ENCODE assay signal across 11 mouse cellular contexts in the genomic region with DNA sequence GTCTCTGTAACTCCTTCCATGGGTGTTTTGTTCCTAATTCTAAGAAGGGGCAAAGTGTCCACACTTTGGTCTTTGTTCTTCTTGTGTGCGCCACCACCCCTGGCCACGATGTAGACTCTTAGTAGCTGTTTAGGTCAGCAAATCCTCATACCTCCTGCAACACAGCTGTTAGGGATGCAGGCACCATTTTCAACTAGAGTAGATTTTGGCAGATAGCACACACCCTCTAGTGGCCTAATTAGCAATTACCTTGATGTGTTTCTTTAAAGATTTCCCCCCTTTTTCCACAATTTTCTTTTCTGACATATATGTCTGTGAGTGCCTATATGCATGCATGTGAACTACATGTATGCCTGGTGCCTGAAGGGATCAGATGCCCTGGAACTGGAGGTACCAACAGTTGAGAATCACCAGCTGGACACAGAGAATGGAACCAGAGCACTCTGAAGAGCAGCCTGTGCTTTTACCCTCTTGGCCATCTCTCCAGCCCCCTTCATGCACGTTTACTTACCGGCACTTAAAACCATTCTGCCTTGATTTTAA. TPM values are rescaled to one million over a fixed set of nuclear protein-coding genes. Genes with fewer than 3 reads are reported as not detected.
DNase-seq lines count a peak whose midpoint lies in the region; ATAC-seq and TF ChIP-seq lines count a peak whose summit lies in the region.
"Had no signal": no experiment of that assay in that cellular context is flagged by ENCODE, and none has a peak within 500 bp of the region (broad histone marks: within the 10 kb centered on the region; RNA-seq: fewer than 3 reads in every experiment).

No protein-coding gene starts in this region.

- H3K9ac ChIP-seq in kidney, postnatal 0 days (ENCODE audit: low read depth, low read length) = no peak overlapping the region
- H3K9ac ChIP-seq: embryonic facial prominence, embryonic 13.5 days; limb, embryonic 15.5 days; neural tube, embryonic 15.5 days had no signal

- H3K9me3 ChIP-seq in kidney, postnatal 0 days (replicated peaks; ENCODE audit: low read length) = no peaks in the 10 kb centered on the region
- H3K9me3 ChIP-seq: embryonic facial prominence, embryonic 13.5 days; limb, embryonic 15.5 days; neural tube, embryonic 15.5 days had no signal

- no peaks in the 10 kb centered on the region for H3K27me3 ChIP-seq in kidney, postnatal 0 days (ENCODE audit: insufficient read depth, low read length)
- H3K27me3 ChIP-seq: embryonic facial prominence, embryonic 13.5 days; limb, embryonic 15.5 days; neural tube, embryonic 15.5 days had no signal

- no peak for DNase-seq in cerebellum, adult 9-11 months
- peak; percentile 70 for DNase-seq in kidney, postnatal 0 days (ENCODE audit: low spot score)
- DNase-seq in kidney, postnatal 14 days = no peak
- peak; percentile 37 for DNase-seq in A20 (ENCODE audit: low read depth, low spot score)
- no peak for DNase-seq in right cerebral cortex, postnatal 25 days
- DNase-seq in testis, postnatal 10 days (ENCODE audit: low spot score) = no peak

- H3K4me2 ChIP-seq in kidney, postnatal 0 days (ENCODE audit: low read length) = no peak overlapping the region
- H3K4me2 ChIP-seq: embryonic facial prominence, embryonic 13.5 days; limb, embryonic 15.5 days; neural tube, embryonic 15.5 days had no signal

- no peak overlapping the region for H3K27ac ChIP-seq in kidney, postnatal 0 days
- H3K27ac ChIP-seq in cortical plate, adult 2 months (ENCODE audit: insufficient read depth, low read length) = no peak overlapping the region
- H3K27ac ChIP-seq: embryonic facial prominence, embryonic 13.5 days; limb, embryonic 15.5 days; neural tube, embryonic 15.5 days had no signal

- peak; percentile 79 for TF ChIP-seq CTCF in kidney, postnatal 0 days (IDR thresholded peaks at IDR 0.05; ENCODE audit: low read depth)
- peak; percentile 46; the same call in 1 of the 2 replicates for TF ChIP-seq CTCF in cortical plate, adult 2 months (IDR thresholded peaks at IDR 0.05; ENCODE audit: extremely low read depth, insufficient read depth, low read length)

- ATAC-seq in cerebellum, adult (ENCODE audit: insufficient number of reproducible peaks, low FRiP score, low TSS enrichment) = peak; percentile 36; the same call in 1 of the 2 replicates
- ATAC-seq in kidney, postnatal 0 days (replicated peaks; ENCODE audit: low FRiP score, low read depth) = no peak

- H3K36me3 ChIP-seq in kidney, postnatal 0 days (ENCODE audit: insufficient read depth, low read length) = no peaks in the 10 kb centered on the region

- no peak overlapping the region for H3K4me3 ChIP-seq in kidney, postnatal 0 days (replicated peaks; ENCODE audit: low read depth, low read length)
- no peak overlapping the region for H3K4me3 ChIP-seq in cortical plate, adult 2 months (ENCODE audit: insufficient read depth, low read length)
- H3K4me3 ChIP-seq: embryonic facial prominence, embryonic 13.5 days; limb, embryonic 15.5 days; neural tube, embryonic 15.5 days had no signal

- WGBS in kidney, postnatal 0 days = 68% methylated on average over 4 of the region's 4 CpGs

- no peaks in the 10 kb centered on the region for H3K4me1 ChIP-seq in kidney, postnatal 0 days (replicated peaks; ENCODE audit: insufficient read depth, low read length)
- peaks cover 1% of the 10 kb centered on the region; the same call in 1 of the 2 replicates for H3K4me1 ChIP-seq in cortical plate, adult 2 months (ENCODE audit: control insufficient read depth, insufficient read depth, low read length)
- H3K4me1 ChIP-seq: embryonic facial prominence, embryonic 13.5 days; limb, embryonic 15.5 days; neural tube, embryonic 15.5 days had no signal

- TF ChIP-seq POLR2A in cortical plate, adult 2 months (IDR thresholded peaks at IDR 0.05; ENCODE audit: extremely low read depth, insufficient read depth, low read length) = no peak

RNA-seq across cellular contexts. Expression of gene Txndc11, which starts 25.2 kb away (rescaled TPM):
- 28.8 and 33.3 TPM in 2 replicates for polyA plus RNA-seq in kidney, postnatal 0 days (2015; fragmentation: Nextera tagmentation; extraction: Ambion mirVana)
- polyA plus RNA-seq in cortical plate, adult 2 months (2012; rRNA removed) = 24.2 and 25.2 TPM in 2 replicates

RNA-seq across cellular contexts. Expression of gene Litaf, which starts 43.3 kb away (rescaled TPM):
- polyA plus RNA-seq in kidney, postnatal 0 days (2015; fragmentation: Nextera tagmentation; extraction: Ambion mirVana) = 137 and 145 TPM in 2 replicates
- 37.0 and 45.0 TPM in 2 replicates for polyA plus RNA-seq in cortical plate, adult 2 months (2012; rRNA removed)

RNA-seq across cellular contexts. Expression of gene Snn, which starts 48.5 kb away (rescaled TPM):
- 31.0 and 32.9 TPM in 2 replicates for polyA plus RNA-seq in kidney, postnatal 0 days (2015; fragmentation: Nextera tagmentation; extraction: Ambion mirVana)
- 174 and 183 TPM in 2 replicates for polyA plus RNA-seq in cortical plate, adult 2 months (2012; rRNA removed)

Comparison
In these comparisons a context has a peak if more than half of its experiments do, and no peak if none do; other contexts are left out.
1. DNase-seq: peak in kidney, postnatal 0 days (single experiment) and A20 (single experiment); none in cerebellum, adult 9-11 months (single experiment), kidney, postnatal 14 days (single experiment), right cerebral cortex, postnatal 25 days (single experiment) and testis, postnatal 10 days (single experiment).